15 mouse cellular contexts compared by ENCODE assay signal in genomic region chr11:84891705-84892104, GRCm38 (mm10).
"Had no signal": no experiment of that assay in that cellular context is flagged by ENCODE, and none has a peak within 500 bp of the region (broad histone marks: within the 10 kb centered on the region; RNA-seq: fewer than 3 reads in every experiment).

No protein-coding gene starts in this region.

- DNase-seq: cerebellum, adult 2 months; cerebellum, adult 8-10 months; cerebellum, adult 9-10 months; cerebellum, adult 9-11 months; cerebellum, postnatal 10 days; cerebellum, postnatal 14 days; cerebellum, postnatal 25 days; cerebellum, postnatal 36 days; embryo, embryonic 11 days; forebrain, postnatal 0 days; gastrocnemius, adult 2 months; gastrocnemius, postnatal 10 days; gastrocnemius, postnatal 14 days; gastrocnemius, postnatal 25 days; gastrocnemius, postnatal 36 days had no signal
